Mouse (Mus musculus): ENCODE results near the gene Gm32717. TPM values are rescaled to one million over a fixed set of nuclear protein-coding genes. Genes with fewer than 3 reads are reported as not detected.
"Not testable (repeated sequence)": the region's sequence is repeated elsewhere in the genome, so short reads cannot be mapped to it uniquely, and the experiment has no call there.

The Gm32717 gene
- polyA plus RNA-seq, 1 experiment from 2014 or later: not detected

DNA sequence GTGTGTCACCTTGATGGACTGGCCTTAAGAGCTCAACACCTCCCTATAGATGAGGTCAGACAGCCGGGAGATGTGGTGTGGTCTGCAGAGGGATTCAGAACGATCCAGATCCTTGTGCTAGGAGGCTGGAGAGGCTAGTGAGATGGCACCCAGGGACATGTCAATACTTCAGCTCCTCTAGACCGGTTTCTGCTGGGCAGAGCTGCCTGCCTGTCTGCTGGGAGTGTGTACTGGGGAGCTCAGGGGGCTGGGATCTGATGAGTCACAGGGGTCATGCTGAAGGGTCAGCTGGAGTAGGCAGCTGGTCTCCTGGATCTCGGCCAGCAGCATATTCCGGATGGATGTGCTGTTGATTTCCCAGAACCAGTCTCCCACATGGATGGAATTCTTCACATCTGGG is 8.0 kb downstream of the Gm32717 start:
- not testable (repeated sequence) for H3K36me3 ChIP-seq (ENCODE audit: control insufficient read depth, insufficient read depth, low read length); H3K4me3 ChIP-seq (ENCODE audit: low read depth, low read length); H3K9me3 ChIP-seq (ENCODE audit: control insufficient read depth, low read length); H3K27ac ChIP-seq (ENCODE audit: low read depth); H3K4me2 ChIP-seq (ENCODE audit: low read length); H3K4me1 ChIP-seq (replicated peaks; ENCODE audit: control insufficient read depth, insufficient read depth, low read length); H3K27me3 ChIP-seq (replicated peaks; ENCODE audit: control insufficient read depth, insufficient read depth, low read length); ATAC-seq (replicated peaks; ENCODE audit: low FRiP score, low TSS enrichment, low read depth); H3K9ac ChIP-seq (ENCODE audit: low read length); DNase-seq (ENCODE audit: low spot score)
- WGBS: no CpG with 5 or more reads among the region's 5 CpGs

DNA sequence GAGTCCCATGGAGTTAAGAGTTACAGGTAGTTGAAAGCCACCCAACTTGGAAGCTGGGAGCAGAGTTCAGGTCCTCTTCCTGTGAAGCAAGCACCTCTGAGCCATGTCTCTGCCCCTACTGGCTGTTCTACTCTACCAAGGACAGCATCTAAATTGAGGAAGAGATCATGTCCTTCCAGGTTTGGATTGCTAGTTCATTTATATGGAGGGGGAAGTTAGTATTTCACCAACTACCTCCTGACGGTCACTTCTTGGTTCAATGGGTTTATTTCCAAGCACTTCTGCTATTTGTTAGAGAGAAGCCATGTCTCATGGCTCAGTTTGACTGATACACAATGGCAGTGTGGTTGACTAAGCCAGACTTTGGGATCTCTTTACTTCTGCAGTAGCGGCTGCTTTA is 13.0 kb downstream of the Gm32717 start:
- WGBS: no CpG with 5 or more reads among the region's 2 CpGs
- H3K27ac ChIP-seq (ENCODE audit: low read depth); H3K4me3 ChIP-seq (ENCODE audit: low read depth, low read length); H3K4me1 ChIP-seq (replicated peaks; ENCODE audit: control insufficient read depth, insufficient read depth, low read length); H3K36me3 ChIP-seq (ENCODE audit: control insufficient read depth, insufficient read depth, low read length); H3K9ac ChIP-seq (ENCODE audit: low read length); H3K4me2 ChIP-seq (ENCODE audit: low read length); ATAC-seq (replicated peaks; ENCODE audit: low FRiP score, low TSS enrichment, low read depth); H3K9me3 ChIP-seq (ENCODE audit: control insufficient read depth, low read length); H3K27me3 ChIP-seq (replicated peaks; ENCODE audit: control insufficient read depth, insufficient read depth, low read length); DNase-seq (ENCODE audit: low spot score): not testable (repeated sequence)

DNA sequence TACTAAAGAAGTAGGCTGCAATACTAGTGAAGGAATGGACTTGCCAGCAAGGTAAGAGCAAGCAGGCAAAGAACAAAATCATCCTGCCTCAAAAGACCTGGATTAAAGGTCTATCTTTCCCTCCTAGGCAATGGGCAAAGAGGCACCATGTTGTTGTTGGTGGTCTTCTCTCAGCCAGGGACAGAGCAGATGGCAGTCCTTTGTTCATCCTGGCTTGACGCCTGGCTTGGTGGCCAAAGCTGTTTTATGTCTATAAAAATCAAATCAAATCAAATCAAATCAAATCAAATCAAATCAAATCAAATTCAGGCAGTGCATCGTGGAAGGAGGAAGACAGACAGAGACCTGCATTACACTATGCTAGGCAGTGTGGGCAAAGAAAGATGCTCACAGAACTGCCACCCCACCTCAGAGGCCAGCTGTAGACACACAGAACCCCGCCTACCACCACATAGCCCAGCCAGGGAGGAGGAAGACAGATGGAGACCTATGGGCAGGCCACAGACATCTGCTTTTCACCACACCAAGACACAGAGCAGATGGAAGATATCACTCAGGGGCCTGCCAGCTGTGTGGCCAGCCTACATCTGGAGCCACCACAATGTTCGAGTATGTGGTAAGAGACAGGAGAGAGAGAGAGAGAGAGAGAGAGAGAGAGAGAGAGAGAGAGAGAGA is 24.7 kb downstream of the Gm32717 start:
- not testable (repeated sequence) for H3K4me1 ChIP-seq (replicated peaks; ENCODE audit: control insufficient read depth, insufficient read depth, low read length); DNase-seq (ENCODE audit: low spot score); H3K36me3 ChIP-seq (ENCODE audit: control insufficient read depth, insufficient read depth, low read length); H3K27ac ChIP-seq (ENCODE audit: low read depth); ATAC-seq (replicated peaks; ENCODE audit: low FRiP score, low TSS enrichment, low read depth); H3K4me2 ChIP-seq (ENCODE audit: low read length); H3K9ac ChIP-seq (ENCODE audit: low read length); H3K27me3 ChIP-seq (replicated peaks; ENCODE audit: control insufficient read depth, insufficient read depth, low read length); H3K4me3 ChIP-seq (ENCODE audit: low read depth, low read length); H3K9me3 ChIP-seq (ENCODE audit: control insufficient read depth, low read length)
- WGBS: 83% methylated on average over 2 of the region's 4 CpGs

DNA sequence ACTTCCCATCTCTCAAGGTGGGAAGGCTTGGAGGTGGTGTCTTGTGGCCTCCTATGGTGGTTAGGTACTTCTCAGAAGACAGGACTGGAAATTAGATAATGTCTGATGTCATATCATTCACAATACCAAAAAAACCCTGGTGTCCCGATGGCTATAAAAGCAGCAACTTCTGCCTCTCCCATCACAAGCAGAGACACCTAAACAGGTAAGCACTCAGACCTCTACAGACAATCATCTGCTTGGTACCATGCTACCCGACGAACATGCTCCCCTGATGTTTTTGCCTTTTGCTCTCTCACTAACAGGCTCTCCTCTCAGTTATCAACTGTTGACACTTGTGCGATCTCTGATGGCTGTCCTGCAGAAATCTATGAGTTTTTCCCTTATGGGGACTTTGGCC is 35.9 kb downstream of the Gm32717 start, which contains the start of gene Il22:
TSS of gene Il22 (plus strand) at position 301 of the 400 bp plus-strand sequence.
- Histone ChIP-seq H3K27me3 (replicated peaks; ENCODE audit: control insufficient read depth, insufficient read depth, low read length) (no peaks in the 10 kb centered on the region), H3K4me2 (ENCODE audit: low read length) (no peak within 1 kb of the TSS), H3K27ac (ENCODE audit: low read depth) (no peak within 1 kb of the TSS), H3K4me1 (replicated peaks; ENCODE audit: control insufficient read depth, insufficient read depth, low read length) (no peaks in the 10 kb centered on the region), H3K36me3 (ENCODE audit: control insufficient read depth, insufficient read depth, low read length) (no peaks in the 10 kb centered on the region), H3K4me3 (ENCODE audit: low read depth, low read length) (no peak within 1 kb of the TSS), H3K9me3 (ENCODE audit: control insufficient read depth, low read length) (no peaks in the 10 kb centered on the region), H3K9ac (ENCODE audit: low read length) (no peak within 1 kb of the TSS)
- no peak for ATAC-seq (replicated peaks; ENCODE audit: low FRiP score, low TSS enrichment, low read depth)
- DNase-seq (ENCODE audit: low spot score): no peak
- 85% methylated on average over 4 of the region's 4 CpGs for WGBS

DNA sequence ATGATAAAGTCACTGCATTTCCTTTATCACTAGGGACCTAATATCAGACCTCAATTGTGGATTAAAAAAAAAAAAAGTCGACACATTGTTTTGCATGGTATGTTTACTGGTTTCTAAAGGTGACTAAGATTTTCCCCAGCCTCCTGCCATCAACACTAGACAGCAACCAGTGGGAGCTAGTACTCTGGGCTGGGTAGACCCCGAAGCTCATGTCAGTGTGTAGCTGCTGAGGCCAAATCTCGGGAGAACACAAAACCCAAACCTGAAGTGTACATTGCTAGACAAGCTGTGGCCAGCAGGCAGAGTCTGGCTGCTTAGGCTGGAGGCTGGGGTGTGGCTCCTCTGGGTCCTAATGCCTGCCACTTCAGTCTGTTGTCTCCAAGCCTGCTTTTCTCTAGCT is 45.4 kb downstream of the Gm32717 start:
- H3K4me3 ChIP-seq (ENCODE audit: low read depth, low read length); DNase-seq (ENCODE audit: low spot score); H3K27me3 ChIP-seq (replicated peaks; ENCODE audit: control insufficient read depth, insufficient read depth, low read length); H3K36me3 ChIP-seq (ENCODE audit: control insufficient read depth, insufficient read depth, low read length); H3K27ac ChIP-seq (ENCODE audit: low read depth); H3K4me2 ChIP-seq (ENCODE audit: low read length); H3K9ac ChIP-seq (ENCODE audit: low read length); H3K4me1 ChIP-seq (replicated peaks; ENCODE audit: control insufficient read depth, insufficient read depth, low read length); ATAC-seq (replicated peaks; ENCODE audit: low FRiP score, low TSS enrichment, low read depth); H3K9me3 ChIP-seq (ENCODE audit: control insufficient read depth, low read length): not testable (repeated sequence)
- 24% methylated on average over 3 of the region's 3 CpGs for WGBS

Other genes starting within 250 kb of the Gm32717 start
- gene Mdm1, start 99.0 kb downstream of the Gm32717 start, polyA plus RNA-seq (2014; fragmentation: Nextera tagmentation; extraction: Ambion mirVana): 20.4 and 22.3 TPM in 2 replicates
- not detected in 2 replicates for gene Il22, start 35.8 kb downstream of the Gm32717 start, polyA plus RNA-seq (2014; fragmentation: Nextera tagmentation; extraction: Ambion mirVana)
- gene Gm32802, start 17.9 kb upstream of the Gm32717 start, polyA plus RNA-seq (2014; fragmentation: Nextera tagmentation; extraction: Ambion mirVana): not detected in 2 replicates
- not detected in 2 replicates for gene Iltifb, start 54.3 kb upstream of the Gm32717 start, polyA plus RNA-seq (2014; fragmentation: Nextera tagmentation; extraction: Ambion mirVana)
- gene Gm9040, start 86.2 kb upstream of the Gm32717 start, polyA plus RNA-seq (2014; fragmentation: Nextera tagmentation; extraction: Ambion mirVana): not detected in 2 replicates
- not detected in 2 replicates for gene Gm9044, start 91.6 kb upstream of the Gm32717 start, polyA plus RNA-seq (2014; fragmentation: Nextera tagmentation; extraction: Ambion mirVana)
- gene Gm9045, start 97.1 kb upstream of the Gm32717 start, polyA plus RNA-seq (2014; fragmentation: Nextera tagmentation; extraction: Ambion mirVana): not detected in 2 replicates
- not detected in 2 replicates for gene Gm9046, start 102.5 kb upstream of the Gm32717 start, polyA plus RNA-seq (2014; fragmentation: Nextera tagmentation; extraction: Ambion mirVana)
- not detected in 2 replicates for gene Gm9048, start 107.9 kb upstream of the Gm32717 start, polyA plus RNA-seq (2014; fragmentation: Nextera tagmentation; extraction: Ambion mirVana)
- gene Gm9049, start 113.3 kb upstream of the Gm32717 start, polyA plus RNA-seq (2014; fragmentation: Nextera tagmentation; extraction: Ambion mirVana): not detected in 2 replicates
- gene Ifng, start 200.3 kb upstream of the Gm32717 start, polyA plus RNA-seq (2014; fragmentation: Nextera tagmentation; extraction: Ambion mirVana): not detected in 2 replicates

Data from intestine, embryonic 14.5 days (tissue).